10 mouse cellular contexts compared by ENCODE assay signal in the genomic region with DNA sequence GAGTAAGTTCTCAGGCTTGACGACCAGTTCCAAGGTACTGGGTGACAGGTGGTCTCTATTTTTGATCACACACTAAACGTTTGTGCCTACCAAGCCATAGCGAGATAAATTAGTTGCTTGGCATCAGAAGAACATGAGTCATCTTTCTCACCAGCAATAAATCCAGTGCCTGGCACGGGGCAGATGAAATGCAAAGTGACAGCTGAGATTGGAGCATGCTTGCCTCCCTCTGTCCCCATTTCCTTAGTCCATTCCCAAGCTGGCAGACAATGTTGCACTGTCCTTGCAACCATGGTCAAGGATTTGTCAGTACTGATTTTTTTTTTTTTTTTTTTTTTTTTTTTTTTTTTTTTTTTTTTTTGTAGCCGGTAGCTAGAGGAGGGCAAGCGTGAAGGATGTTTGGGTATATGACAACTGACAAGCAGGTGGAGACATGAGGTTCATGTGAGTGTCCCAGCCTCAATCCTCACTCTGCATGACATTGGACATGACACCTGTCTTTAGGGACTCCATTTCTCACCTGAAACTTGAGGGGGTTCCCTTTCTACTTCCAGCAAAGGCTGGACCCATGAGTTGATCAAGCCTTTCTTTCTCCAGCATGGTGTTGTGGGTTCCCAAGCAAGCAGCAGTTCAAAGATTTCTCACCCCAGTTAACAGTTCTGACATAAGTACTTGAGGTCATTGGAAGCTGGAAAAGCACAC.
DNase-seq lines count a peak whose midpoint lies in the region; ATAC-seq and TF ChIP-seq lines count a peak whose summit lies in the region.
"Had no signal": no experiment of that assay in that cellular context is flagged by ENCODE, and none has a peak within 500 bp of the region (broad histone marks: within the 10 kb centered on the region; RNA-seq: fewer than 3 reads in every experiment).

No protein-coding gene starts in this region.

- H3K27ac ChIP-seq in forebrain, postnatal 0 days (ENCODE audit: low read depth, low read length), result no peak overlapping the region
- H3K27ac ChIP-seq in forebrain, embryonic 13.5 days, result no peak overlapping the region
- no peak overlapping the region for H3K27ac ChIP-seq in left cerebral cortex, adult 2 months
- no peak overlapping the region for H3K27ac ChIP-seq in hindbrain, embryonic 12.5 days
- H3K27ac ChIP-seq: kidney, postnatal 0 days had no signal

- H3K4me2 ChIP-seq in forebrain, postnatal 0 days (ENCODE audit: low read depth), result no peak overlapping the region
- H3K4me2 ChIP-seq in forebrain, embryonic 13.5 days, result no peak overlapping the region
- no peak overlapping the region for H3K4me2 ChIP-seq in hindbrain, embryonic 12.5 days (replicated peaks)

- WGBS in forebrain, postnatal 0 days, result 70% methylated on average over 6 of the region's 6 CpGs
- 84% methylated on average over 6 of the region's 6 CpGs for WGBS in forebrain, embryonic 13.5 days
- WGBS in hindbrain, embryonic 12.5 days, result 88% methylated on average over 6 of the region's 6 CpGs

- no peak overlapping the region for H3K9ac ChIP-seq in forebrain, postnatal 0 days
- H3K9ac ChIP-seq in forebrain, embryonic 13.5 days, result no peak overlapping the region
- no peak overlapping the region for H3K9ac ChIP-seq in hindbrain, embryonic 12.5 days
- H3K9ac ChIP-seq: liver, postnatal 0 days had no signal

- ATAC-seq in forebrain, postnatal 0 days, result no peak
- ATAC-seq in forebrain, embryonic 13.5 days, result no peak
- no peak for ATAC-seq in hindbrain, embryonic 12.5 days (ENCODE audit: low FRiP score)
- ATAC-seq: liver, postnatal 0 days had no signal

- H3K4me3 ChIP-seq in forebrain, postnatal 0 days (ENCODE audit: low read depth, low read length), result no peak overlapping the region
- H3K4me3 ChIP-seq in forebrain, embryonic 13.5 days, result no peak overlapping the region
- no peak overlapping the region for H3K4me3 ChIP-seq in left cerebral cortex, adult 2 months
- H3K4me3 ChIP-seq in hindbrain, embryonic 12.5 days, result no peak overlapping the region

- H3K36me3 ChIP-seq in forebrain, postnatal 0 days (ENCODE audit: insufficient read depth), result no peaks in the 10 kb centered on the region
- no peaks in the 10 kb centered on the region for H3K36me3 ChIP-seq in forebrain, embryonic 13.5 days (ENCODE audit: poor library complexity, severe bottlenecking)
- H3K36me3 ChIP-seq in hindbrain, embryonic 12.5 days, result no peaks in the 10 kb centered on the region

- intact Hi-C loops in left cerebral cortex, adult 2 months (cut with DNase I), result no loop called here

- no peaks in the 10 kb centered on the region for H3K4me1 ChIP-seq in forebrain, postnatal 0 days (ENCODE audit: insufficient read depth)
- no peaks in the 10 kb centered on the region for H3K4me1 ChIP-seq in forebrain, embryonic 13.5 days
- no peaks in the 10 kb centered on the region for H3K4me1 ChIP-seq in hindbrain, embryonic 12.5 days

- DNase-seq in forebrain, postnatal 0 days, result peak; percentile 11
- peak; percentile 33 to 48 for DNase-seq in adrenal gland, adult 18-20 months (ENCODE audit: low spot score in 2 of 2)
- peak; percentile 83 to 88 for DNase-seq in cerebellum, postnatal 10 days
- DNase-seq in left cerebral cortex, adult 2 months (ENCODE audit: extremely low spot score in 1 of 2, low spot score in 2 of 2), result peak; percentile 19 to 21
- DNase-seq in testis, postnatal 14 days (ENCODE audit: low spot score), result no peak
- no peak for DNase-seq in kidney, adult 18-20 months
- DNase-seq: liver, postnatal 0 days had no signal

- no peaks in the 10 kb centered on the region for H3K9me3 ChIP-seq in forebrain, postnatal 0 days (ENCODE audit: low read length)
- no peaks in the 10 kb centered on the region for H3K9me3 ChIP-seq in forebrain, embryonic 13.5 days (replicated peaks)
- no peaks in the 10 kb centered on the region for H3K9me3 ChIP-seq in hindbrain, embryonic 12.5 days (replicated peaks)

- TF ChIP-seq CTCF in forebrain, postnatal 0 days (IDR thresholded peaks at IDR 0.05; ENCODE audit: low read depth), result no peak
- no peak for TF ChIP-seq CTCF in left cerebral cortex, adult 2 months (IDR thresholded peaks at IDR 0.05)

- no peaks in the 10 kb centered on the region for H3K27me3 ChIP-seq in forebrain, postnatal 0 days (ENCODE audit: insufficient read depth, low read length)
- H3K27me3 ChIP-seq in forebrain, embryonic 13.5 days, result no peaks in the 10 kb centered on the region
- H3K27me3 ChIP-seq in hindbrain, embryonic 12.5 days, result no peaks in the 10 kb centered on the region

Comparison
In these comparisons a context has a peak if more than half of its experiments do, and no peak if none do; other contexts are left out.
1. DNase-seq: peak in forebrain, postnatal 0 days (single experiment), adrenal gland, adult 18-20 months (2 of 2), cerebellum, postnatal 10 days (2 of 2) and left cerebral cortex, adult 2 months (2 of 2); none in testis, postnatal 14 days (single experiment) and kidney, adult 18-20 months (single experiment).